Mouse (Mus musculus): Measurements from ENCODE around the gene Itga9.
A peak's percentile ranks its signal among the peaks of the same experiment; 100 is the strongest.

The Itga9 gene

DNA sequence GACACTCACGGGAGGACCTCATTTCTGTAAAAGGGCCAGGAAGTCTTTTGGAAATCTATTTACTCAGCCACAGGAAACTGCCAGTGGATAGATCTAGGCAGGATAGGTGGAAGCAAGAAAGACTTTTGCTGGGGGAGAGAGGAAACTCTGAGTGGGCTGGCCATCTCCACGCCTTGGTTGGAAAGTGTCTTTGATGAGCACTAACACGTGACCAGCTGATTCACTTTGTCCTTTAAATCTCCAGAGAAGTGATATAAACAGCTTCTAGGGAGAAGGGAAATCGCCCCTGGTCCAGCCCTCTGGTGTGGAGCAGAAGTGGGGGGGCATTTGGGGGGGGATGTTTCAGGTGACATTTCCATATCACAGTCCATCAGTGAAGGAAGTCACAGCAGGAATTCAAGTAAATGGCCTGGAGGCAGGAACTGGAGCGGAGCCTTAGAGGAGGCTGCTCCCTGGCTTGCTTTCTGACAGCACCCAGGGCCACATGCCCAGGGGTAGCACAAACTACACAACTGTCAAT is 124.4 kb downstream of the Itga9 start:
- no peak for DNase-seq

DNA sequence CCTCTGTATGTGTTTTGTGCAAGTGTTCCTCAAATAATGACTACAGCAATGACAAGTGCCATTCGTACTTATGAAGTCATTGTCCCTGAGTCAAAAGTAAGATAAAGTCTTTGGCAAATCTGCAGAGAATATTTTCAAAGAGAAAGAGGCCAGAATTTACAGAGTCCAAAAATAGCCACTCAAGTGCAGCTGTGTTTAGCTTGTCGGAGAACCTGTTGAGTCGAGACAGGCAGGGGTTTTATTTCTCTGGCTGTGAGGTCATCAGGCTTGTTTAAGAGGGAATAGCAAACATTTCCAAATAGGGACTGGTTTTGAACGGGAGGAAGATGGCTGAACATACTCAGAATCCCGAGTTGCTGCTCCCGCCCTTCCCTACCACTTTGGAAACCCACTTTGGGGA is 125.2 kb downstream of the Itga9 start:
- DNase-seq = no peak

DNA sequence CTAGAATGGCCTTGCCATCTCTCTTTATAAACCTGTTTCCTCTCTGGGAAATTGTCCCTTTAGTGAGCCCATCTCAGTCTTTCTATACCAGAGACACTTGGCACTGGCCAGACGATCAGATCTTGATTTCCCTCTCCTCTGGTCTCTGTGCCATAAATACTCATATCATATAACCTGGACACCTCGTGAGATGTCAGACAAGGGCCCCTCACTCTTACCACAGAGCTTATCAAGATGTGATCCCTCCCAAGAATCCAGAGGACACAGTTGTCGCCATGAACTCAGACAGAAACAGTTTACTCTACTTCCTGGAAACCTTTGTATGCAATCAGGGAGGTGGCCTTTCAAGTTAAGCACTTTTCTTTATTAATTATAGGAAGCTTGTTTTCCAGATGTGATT is 127.1 kb downstream of the Itga9 start:
- no peak for DNase-seq

DNA sequence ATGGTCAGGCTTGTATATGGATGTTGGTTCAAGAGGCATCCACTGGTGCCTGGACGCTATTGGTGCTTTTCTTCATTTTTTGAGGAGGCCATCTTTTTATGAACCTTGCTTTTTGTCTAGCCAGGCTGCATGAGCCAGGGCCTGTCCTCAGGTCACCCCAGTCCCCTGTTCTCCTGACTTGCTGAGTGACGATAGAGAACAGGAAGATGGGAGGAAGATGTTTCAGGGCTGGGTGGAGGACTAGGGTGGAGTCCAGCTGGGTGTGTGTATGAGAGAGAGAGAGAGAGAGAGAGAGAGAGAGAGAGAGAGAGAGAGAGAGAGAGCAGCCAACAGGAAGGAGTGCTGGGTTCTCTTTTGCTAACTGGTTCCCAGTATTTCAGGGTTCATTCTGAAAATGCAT is 130.6 kb downstream of the Itga9 start:
- no peak for DNase-seq

DNA sequence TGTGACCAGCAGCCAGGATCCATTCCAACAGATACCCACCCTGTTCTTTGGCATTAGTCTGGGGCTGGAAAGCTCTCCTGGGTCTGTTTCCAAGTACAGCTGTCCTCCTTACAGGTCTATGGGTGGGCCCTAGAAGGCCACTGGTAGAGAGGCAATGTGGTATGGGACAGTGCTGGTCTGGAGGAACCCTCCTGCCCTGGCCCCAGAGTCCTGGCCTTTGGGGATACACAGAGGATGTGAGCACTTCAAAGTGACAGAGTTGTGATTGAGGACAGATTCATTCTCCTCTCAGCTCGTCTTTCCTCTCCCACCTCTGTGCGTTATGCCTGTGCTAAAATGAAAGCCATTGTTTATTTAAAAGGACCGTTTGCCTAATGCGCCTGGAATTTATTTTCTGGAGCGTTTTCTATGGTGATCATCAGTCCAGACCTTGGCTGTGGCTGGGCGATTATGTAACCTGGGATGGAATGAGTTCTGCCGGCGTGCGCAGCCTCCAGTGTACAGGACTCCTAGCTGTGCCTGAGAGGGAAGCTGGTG is 131.2 kb downstream of the Itga9 start:
- DNase-seq = no peak

DNA sequence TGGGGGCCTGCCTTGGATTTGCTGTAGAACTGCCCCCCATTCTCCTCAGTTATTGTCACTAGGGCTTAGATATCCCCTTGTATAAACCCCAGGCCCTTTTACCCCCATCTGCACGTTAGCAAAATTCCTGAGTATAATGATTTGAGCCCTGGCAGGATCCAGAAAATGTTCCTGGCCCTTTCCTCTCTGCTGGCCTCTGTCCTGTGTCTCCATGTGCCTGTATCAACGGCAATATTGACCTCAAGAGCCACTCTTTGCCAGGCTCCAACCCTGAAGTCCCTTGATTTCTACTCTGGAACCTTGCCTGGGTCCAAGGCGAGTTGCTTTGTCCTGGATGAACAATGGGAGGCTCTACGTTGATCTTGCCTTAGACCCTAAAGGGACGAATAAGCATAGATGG is 131.8 kb downstream of the Itga9 start:
- DNase-seq = no peak

DNA sequence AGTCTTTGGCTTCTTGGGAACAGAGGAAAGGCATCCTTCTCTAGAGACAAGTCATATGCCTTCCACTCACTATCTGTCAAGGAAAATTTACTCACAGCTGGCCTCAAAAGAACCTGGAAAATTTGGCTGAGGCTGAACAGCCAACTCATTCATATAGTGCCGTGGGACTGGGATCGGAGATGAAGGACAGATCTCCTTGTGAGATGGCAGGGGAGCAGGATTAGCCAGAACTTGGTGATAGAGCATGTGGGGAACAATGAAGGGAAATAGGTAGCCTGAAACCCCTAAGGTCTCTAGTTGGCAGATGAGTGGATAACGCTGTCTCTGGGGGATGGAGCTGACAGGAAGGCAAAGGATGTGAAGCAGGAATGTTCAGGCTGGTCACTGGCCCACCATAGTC is 132.6 kb downstream of the Itga9 start:
- DNase-seq = no peak

DNA sequence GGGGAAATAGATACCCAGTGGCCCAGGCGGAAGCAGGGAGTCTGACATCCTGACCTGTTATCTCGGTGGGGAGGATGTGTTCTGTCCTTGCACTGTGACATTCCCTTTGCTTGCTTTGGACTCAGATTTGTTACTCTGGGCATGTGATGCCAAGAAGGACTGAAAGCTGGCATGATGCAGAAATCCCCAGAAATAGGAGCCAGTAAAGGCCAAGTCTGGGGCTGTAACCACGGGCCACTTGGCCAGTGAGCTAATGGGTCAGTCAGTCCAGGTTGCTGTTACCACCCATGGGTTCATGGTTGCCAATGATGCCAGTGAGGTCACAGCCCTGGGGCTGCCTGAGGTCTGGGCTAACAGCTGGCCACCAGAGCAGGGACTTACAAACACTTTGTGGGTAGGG is 133.2 kb downstream of the Itga9 start:
- no peak for DNase-seq

DNA sequence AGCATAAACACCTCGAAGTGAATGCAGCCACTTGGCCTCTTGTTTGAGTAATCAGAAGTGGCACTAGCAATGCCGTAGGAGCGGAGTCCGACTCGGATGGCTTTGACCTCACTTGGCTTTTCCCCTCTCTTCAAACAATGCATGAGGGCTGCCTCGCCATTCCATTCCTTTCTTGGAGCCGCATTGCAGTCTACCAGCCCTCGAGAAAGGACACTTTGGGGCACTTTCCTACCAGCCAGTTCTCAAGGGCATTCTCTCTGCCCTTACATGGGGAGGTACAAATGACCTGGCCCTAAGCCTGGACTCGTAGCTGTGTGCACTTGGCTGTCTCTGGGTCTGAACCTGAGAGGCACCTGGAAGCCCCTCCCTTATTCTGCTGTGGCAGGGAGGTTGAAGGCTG is 134.8 kb downstream of the Itga9 start:
- DNase-seq = no peak

DNA sequence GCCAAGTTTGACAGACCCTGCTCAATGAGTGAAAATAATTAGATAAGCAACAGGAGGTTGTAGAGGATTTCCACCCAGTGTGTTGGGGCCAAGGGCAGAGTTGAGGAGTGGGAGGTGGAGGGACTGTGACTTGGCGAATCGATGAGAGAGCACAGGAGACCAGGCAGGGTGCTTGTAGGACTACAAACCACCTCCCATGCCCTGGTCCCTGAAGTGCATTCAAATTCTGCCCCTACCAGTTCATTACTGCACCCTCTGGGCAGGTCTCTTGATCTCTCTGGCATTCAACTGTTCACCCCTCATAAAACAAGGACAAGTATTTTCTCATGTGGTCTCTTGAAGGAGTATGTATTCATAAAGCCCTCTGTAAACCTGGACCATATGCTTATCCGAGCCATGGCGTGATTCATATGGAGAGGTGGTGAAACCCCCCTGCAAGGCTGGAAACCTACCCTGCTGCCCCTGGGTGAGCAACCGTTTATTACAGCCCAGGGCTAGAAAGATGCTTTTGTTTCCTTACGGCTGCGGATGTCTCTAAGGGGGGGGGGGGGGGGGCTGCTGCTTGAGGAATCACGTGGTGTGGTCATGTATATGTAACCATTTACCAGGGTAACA is 143.0 kb downstream of the Itga9 start:
- DNase-seq = no peak

DNA sequence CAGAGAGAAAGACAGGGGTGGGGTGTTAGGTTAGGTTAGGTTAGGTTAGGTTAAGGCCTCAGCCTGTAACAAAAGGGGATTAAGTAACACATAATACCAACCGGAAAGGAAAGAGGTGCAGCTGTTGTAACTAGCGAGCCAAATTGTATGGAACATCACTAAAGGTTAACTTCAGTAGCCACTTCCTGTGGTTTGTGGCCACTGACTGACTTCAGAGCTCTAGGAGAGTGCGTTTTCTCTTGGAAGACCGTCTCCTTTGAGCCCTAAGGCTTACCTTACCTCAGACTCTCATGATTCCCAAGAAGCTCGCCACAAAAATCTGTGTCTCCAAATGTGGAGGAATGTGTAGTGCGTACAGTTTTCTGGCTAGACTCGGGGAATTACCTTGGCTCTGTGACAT is 144.3 kb downstream of the Itga9 start:
- no peak for DNase-seq

DNA sequence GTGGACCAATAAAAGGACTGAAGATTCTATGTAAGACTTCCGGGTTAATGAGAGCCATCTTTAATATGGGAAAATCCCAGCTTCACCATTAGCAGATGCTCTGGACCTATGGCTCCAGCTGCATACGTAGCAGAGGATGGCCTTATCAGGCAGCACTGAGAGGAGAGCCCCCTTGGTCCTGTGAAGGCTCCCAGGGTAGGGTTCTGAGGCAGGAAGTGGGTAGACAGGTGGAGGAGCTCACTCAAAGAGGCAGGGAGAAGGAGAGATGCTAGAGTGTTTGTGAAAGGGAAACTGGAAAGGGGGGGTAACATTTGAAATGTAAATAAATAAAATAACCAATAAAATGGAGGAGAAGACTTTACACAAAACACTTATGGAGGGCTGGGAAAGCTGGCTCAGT is 145.9 kb downstream of the Itga9 start:
- DNase-seq = peak; percentile 29 to 48

DNA sequence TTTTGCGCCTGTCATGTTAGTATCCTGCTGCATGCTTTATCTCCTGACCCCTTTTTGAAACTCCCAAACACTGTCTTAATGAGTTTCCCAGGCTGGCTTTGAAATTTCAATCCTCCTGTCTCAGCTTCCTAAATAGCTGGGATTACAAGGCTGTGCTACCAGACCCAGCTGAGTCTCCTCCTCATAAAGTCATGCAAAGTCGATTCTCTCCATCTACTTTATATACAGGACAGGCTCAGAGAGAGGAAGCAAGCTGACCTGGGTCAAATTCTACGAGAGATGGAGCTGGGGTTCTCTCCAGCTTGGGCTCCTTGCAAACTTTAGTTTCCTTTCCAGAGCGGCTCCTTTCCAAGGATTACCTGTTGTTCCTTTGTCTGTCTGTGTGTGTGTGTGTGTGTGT is 153.0 kb downstream of the Itga9 start:
- no peak for DNase-seq

DNA sequence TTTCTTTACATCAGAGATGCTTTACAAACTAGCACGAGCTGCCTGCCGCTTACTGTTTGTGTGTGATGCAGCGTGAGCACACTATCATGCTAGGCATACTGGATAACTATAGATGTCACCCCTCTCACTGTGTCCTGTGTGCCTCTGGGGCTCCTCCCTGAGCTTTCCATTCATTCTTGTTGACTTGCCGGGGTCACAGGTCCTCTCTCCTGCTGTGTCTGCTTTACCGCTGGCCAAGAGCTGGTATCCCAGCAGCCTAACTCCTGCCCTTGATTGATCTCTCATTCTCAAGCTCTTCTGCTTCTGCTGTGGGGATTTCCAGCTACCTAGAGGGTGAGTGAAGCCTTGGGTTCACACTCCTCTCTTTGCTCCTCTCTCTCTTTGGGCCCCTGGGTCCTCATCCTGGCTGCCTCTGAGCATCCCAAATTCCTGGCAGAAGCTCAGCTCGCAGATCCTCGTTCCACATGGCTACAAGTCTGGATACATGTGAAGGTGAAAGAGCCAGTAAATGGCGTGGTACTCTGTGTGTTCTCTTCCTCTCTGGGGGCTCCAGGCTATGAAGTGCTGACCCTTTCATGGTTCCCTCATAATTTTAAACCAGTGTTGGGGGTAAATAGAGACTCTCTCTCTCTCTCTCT is 155.6 kb downstream of the Itga9 start:
- DNase-seq = no peak

DNA sequence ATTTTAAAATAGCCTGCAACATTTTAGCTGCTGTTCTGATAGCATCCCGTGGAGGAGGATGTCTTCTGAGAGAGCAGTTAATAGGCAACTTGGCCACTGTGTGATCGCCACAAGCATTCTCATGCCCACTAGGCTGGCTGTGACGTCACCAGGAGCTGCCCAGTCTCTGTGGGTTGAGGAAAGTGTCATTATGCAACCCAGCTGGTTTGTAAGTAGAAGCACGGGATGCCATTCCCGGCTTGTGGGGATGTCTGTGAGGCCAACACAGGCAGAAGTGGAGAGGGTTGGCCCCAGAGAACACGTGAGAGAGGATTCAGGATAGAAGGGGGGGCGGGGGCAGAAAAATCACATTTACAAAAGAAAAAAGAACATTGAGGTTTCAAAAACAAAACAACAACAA is 156.3 kb downstream of the Itga9 start:
- no peak for DNase-seq

DNA sequence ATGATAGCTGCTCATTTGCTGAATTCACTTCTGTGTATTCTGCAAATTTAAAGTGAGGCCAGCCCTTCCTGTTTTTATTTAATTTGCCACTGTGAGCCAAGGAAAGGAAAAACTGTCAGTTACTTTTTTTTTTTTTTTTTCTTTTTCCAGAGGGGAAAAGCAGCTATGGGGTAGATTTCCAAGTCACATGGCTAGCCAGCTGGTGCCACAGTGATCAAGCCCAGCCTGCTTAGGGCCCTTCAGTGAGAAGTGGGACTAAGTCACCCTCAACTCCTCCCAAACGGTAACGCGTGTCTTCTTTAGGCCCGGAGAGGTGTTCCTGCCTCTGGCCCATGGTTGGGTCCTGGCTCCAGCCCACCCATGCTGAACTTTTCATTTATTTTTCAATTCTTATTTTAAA is 156.7 kb downstream of the Itga9 start:
- DNase-seq = no peak

DNA sequence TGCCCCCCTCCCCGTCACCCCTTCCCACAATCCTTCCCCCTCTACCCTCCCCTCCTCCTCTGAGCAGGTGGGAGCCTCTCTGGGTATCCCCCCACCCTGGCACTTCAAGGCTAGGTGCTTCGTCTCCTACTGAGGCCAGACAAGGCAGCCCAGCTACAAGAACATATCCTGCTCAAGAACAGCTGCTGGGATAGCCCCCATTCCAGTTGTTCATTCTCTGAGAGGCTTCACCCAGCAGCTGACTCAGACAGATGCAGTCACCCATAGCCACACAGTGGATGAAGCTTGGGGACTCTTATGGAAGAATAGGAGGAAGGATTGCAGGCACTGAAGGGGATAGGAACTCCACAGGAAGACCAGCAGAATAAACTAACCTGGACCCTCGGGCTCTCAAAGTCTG is 157.2 kb downstream of the Itga9 start:
- DNase-seq = no peak

DNA sequence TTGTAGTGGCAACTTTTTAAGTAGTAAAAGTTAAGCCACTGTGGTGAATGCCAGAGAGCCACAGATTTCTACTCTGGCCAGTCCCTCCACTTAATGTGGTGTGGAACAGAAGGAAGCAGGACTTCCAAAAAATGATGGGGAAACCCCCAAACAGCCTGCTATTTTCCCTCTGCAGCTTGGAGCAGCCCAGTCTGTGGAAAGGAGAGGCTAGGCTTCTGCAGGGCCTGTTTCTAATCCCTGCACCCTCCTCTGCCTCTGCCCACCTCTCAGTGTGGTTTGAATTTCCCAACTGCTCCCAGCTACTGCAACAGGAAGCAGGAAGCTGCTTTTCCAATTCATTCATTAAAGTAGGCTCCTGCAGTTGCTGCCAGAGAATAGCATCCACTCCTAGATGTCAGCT is 158.6 kb downstream of the Itga9 start:
- DNase-seq = no peak

DNA sequence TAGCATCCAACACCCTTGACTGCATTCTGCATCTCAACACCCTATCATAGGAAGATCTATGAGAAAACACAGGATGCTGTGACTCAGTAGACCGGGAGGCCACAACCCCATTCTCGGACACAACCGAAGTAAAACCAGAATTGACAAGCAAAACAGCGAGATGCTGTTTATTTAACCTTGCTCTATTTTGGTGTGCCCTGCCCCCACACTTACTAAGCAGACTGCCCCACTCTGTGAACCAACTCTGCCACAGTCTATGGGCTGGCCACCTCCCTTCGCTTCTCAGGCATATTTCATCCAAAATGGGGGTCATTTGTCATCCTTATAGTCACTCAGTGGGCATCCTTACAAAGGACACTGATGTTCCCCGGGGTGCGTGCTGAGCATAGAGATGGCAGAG is 160.5 kb downstream of the Itga9 start:
- no peak for DNase-seq

DNA sequence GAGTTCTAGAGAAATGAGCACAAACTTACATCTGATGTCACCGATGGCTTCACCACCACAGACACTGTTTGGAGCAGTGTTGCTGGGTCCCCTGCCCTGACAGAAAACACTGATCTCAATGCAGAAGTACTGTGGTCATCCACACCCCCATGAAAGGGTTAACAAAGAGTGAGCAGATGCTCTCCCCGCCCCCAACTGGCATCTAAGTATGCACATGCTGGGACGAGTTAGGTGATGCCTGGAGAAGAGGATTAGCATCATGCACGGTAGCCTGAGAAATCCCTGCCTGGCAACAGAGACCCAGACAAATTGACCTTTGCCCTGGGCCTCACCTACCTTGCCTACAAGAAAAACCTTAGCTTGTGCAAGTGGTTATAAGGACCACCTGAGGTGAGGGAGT is 162.1 kb downstream of the Itga9 start:
- no peak for DNase-seq

DNA sequence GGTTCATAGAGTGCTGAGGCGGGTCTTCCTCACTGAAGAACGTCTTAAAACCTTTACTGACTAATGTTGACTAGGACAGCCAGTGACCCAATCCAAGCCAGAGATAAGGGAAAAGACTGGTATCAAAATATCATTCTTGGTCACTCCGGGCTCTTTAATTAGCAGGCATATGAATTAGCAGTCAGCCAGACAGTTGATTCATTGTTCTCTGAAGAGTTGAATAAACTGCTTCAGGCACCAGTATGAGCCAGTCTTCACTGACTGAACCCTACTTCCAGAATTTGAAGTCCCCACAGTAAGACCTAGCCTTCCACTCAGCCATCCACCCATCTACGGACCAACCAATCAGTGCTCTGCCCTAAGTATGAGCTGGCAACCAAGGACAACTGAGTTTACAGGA is 163.9 kb downstream of the Itga9 start:
- no peak for DNase-seq

DNA sequence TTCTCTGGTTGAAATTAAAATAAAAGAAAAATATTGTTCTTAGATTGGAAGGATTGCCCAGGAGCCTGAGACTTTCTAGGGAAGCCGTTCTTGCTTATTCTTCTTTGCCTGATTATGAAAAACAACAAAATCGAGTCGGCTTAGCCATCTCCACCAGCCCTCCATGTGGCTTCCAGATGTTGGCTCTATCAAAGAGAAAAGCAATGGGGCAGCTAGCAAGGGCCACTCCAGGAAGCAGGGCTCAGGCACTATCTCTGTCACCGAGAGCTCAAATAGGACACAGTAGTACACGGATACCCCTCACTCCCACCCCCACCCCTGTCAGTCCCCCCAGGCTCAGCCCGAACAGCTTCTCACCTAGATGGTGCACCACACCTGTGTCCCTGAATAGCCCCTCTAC is 168.2 kb downstream of the Itga9 start:
- DNase-seq = no peak

DNA sequence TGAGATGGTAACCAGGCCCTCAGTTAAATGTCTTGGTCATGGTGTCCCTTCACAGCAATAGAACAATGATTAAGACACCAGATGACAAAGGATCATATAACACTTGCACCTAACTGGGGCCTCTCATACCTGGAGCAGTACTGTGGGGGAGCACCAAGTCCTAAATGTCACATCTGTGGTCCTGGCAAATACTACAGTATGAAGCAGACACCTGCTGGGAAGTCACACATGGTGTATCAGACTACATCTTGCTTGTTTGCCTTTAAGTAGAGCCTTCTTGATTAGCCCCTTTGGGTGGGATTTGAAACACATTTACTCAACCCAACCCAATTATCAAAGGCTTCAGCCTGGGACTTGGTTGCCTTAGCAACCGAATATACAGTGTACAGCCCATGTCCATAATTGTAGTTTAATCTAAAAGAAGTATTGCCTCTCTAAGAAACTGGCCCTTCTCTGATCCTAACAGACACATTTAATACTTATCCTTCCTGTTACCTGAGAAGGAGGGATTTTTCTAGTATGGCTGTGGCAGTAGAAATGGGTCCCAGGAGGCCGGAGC is 170.5 kb downstream of the Itga9 start:
- DNase-seq = no peak

DNA sequence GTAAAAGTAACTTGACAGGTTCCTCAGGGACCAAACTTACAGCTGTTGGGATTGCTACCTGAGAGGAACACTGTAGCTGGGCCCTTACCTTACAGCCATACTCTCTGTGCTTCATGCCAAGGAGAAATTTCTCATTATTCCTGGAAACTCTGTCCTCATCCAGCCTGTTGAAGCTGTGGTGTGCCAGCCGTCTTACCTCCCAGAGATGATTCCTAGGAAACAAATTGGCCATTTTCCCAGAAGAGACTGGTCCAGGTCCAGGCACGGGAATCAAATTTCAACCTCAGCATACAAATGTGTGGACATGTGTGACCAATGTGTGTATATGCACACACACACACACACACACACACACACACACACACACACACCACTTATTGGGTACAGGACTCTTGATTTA is 172.1 kb downstream of the Itga9 start:
- no peak for DNase-seq

DNA sequence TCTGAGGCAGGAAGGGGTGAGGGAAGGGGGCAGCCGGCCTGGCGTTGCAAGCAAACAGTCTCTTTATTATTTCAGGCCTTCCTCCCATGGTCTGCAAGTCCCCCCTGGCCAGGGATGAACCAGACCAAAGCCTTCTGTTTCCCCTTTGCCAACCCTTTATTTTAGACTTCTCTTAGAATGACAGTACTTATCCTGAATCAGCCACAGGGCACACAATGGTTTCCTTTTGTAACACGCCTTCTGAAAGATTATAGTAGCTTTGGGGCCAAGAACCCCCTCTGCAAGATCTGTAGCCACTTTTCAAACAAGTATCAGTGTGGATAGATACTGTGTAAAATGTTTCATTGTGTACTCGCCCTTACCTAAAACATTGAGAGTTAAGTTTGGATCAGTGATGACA is 178.1 kb downstream of the Itga9 start:
- DNase-seq = no peak

Data from thymus, adult 18-20 months (tissue).